Mouse (Mus musculus): ENCODE measurements around the gene Hpse2. TPM values are rescaled to one million over a fixed set of nuclear protein-coding genes. Genes with fewer than 3 reads are reported as not detected.
"Not testable (repeated sequence)": the region's sequence is repeated elsewhere in the genome, so short reads cannot be mapped to it uniquely, and the experiment has no call there.

Hpse2 gene
- 1 to 10 TPM in 1 of 2 experiments, under 1 TPM in 1; 0.75 to 1.0 TPM for total RNA-seq (2021)
- long read RNA-seq, result 0 reads

GRCm38 (mm10) chr19:43388017-43388904 lies at the start of gene Hpse2:
Gene Hpse2 (minus strand): TSS chr19:43388355.
- DNase-seq (ENCODE audit: low spot score in 2 of 2), result no peak

GRCm38 (mm10) chr19:43427446-43428224 lies 39.5 kb upstream of the Hpse2 start:
- DNase-seq (ENCODE audit: low spot score in 2 of 2), result no peak

GRCm38 (mm10) chr19:43424082-43424481 lies 35.9 kb upstream of the Hpse2 start:
- DNase-seq (ENCODE audit: low spot score in 2 of 2), result no peak

GRCm38 (mm10) chr19:43420506-43420905 lies 32.4 kb upstream of the Hpse2 start:
- no peak for DNase-seq (ENCODE audit: low spot score in 2 of 2)

- DNase-seq (ENCODE audit: low spot score in 2 of 2), result no peak
Measured at GRCm38 (mm10) chr19:43415565-43415964, 27.4 kb upstream of the Hpse2 start.

- DNase-seq (ENCODE audit: low spot score in 2 of 2), result no peak
Measured at GRCm38 (mm10) chr19:43407181-43407580, 19.0 kb upstream of the Hpse2 start.

- DNase-seq (ENCODE audit: low spot score in 2 of 2), result peak; percentile 51 to 62
Measured at GRCm38 (mm10) chr19:43396327-43396726, 8.2 kb upstream of the Hpse2 start.

GRCm38 (mm10) chr19:43387071-43387770 lies 934 bp downstream of the Hpse2 start:
- no peak for DNase-seq (ENCODE audit: low spot score in 2 of 2)

- DNase-seq (ENCODE audit: low spot score in 2 of 2), result peak in 1 of 2 experiments; percentile 18
Measured at GRCm38 (mm10) chr19:43386041-43386952, 1.9 kb downstream of the Hpse2 start.

- DNase-seq (ENCODE audit: low spot score in 2 of 2), result no peak
Measured at GRCm38 (mm10) chr19:43385451-43385850, 2.7 kb downstream of the Hpse2 start.

GRCm38 (mm10) chr19:43384978-43385431 lies 3.1 kb downstream of the Hpse2 start:
- peak in 1 of 2 experiments; percentile 17 for DNase-seq (ENCODE audit: low spot score in 2 of 2)

GRCm38 (mm10) chr19:43384346-43384977 lies 3.7 kb downstream of the Hpse2 start:
- no peak for DNase-seq (ENCODE audit: low spot score in 2 of 2)

- no peak for DNase-seq (ENCODE audit: low spot score in 2 of 2)
Measured at GRCm38 (mm10) chr19:43358830-43359229, 29.3 kb downstream of the Hpse2 start.

GRCm38 (mm10) chr19:43311125-43311524 lies 77.0 kb downstream of the Hpse2 start:
- peak; percentile 40 to 59 for DNase-seq (ENCODE audit: low spot score in 2 of 2)

GRCm38 (mm10) chr19:43306756-43307155 lies 81.4 kb downstream of the Hpse2 start:
- DNase-seq (ENCODE audit: low spot score in 2 of 2), result no peak

- not testable (repeated sequence) for DNase-seq (ENCODE audit: low spot score in 2 of 2)
Measured at GRCm38 (mm10) chr19:43281336-43281735, 106.8 kb downstream of the Hpse2 start.

- no peak for DNase-seq (ENCODE audit: low spot score in 2 of 2)
Measured at GRCm38 (mm10) chr19:43243993-43244392, 144.2 kb downstream of the Hpse2 start.

GRCm38 (mm10) chr19:43231711-43232110 lies 156.4 kb downstream of the Hpse2 start:
- DNase-seq (ENCODE audit: low spot score in 2 of 2), result no peak

- DNase-seq (ENCODE audit: low spot score in 2 of 2), result no peak
Measured at GRCm38 (mm10) chr19:43193562-43193961, 194.6 kb downstream of the Hpse2 start.

Data from layer of hippocampus, postnatal 10 days (tissue).